Mouse (Mus musculus) hindbrain, embryonic 11.5 days (tissue): Measurements from ENCODE around the gene Rnf39. TPM values are rescaled to one million over a fixed set of nuclear protein-coding genes. Genes with fewer than 3 reads are reported as not detected.
"Not testable (repeated sequence)": the region's sequence is repeated elsewhere in the genome, so short reads cannot be mapped to it uniquely, and the experiment has no call there.

Source experiments
- ATAC-seq: fragments of 200-750 bp; cut with Nextera tagmentation; 2 replicates; pipeline ENCODE4 v1.8.0; 2017; ENCODE audit warnings: mild to moderate bottlenecking, moderate TSS enrichment, moderate library complexity; ENCODE audit not compliant: low FRiP score
- DNase-seq: peaks from one replicate; pipeline ENCODE4 v3.0.0-alpha.2; 2015; ENCODE audit warnings: low spot score
- H3K27ac ChIP-seq: fragments of 300-500 bp; sonication (generic); 2 replicates; pipeline ENCODE4 v1.5.1; 2014; ENCODE audit warnings: mild to moderate bottlenecking, low read depth, low read length
- H3K27me3 ChIP-seq: fragments of 300-500 bp; sonication (generic); 2 replicates; pipeline ENCODE4 v1.6.1; 2014; ENCODE audit warnings: mild to moderate bottlenecking, low read length, moderate library complexity, mixed read lengths; ENCODE audit not compliant: control insufficient read depth, insufficient read depth
- H3K36me3 ChIP-seq: fragments of 300-500 bp; sonication (generic); 2 replicates; pipeline ENCODE4 v1.6.1; 2014; ENCODE audit warnings: mild to moderate bottlenecking, low read length, moderate library complexity, mixed read lengths; ENCODE audit not compliant: control insufficient read depth, insufficient read depth
- H3K4me1 ChIP-seq: fragments of 300-500 bp; sonication (generic); replicated peaks from 2 replicates; pipeline ENCODE4 v1.6.1; 2014; ENCODE audit warnings: low read length, mixed read lengths; ENCODE audit not compliant: control insufficient read depth, insufficient read depth
- H3K4me2 ChIP-seq: fragments of 300-500 bp; sonication (generic); replicated peaks from 2 replicates; pipeline ENCODE4 v1.6.1; 2014; ENCODE audit warnings: mild to moderate bottlenecking, low read depth, low read length
- H3K4me3 ChIP-seq: fragments of 300-500 bp; sonication (generic); 2 replicates; pipeline ENCODE4 v1.5.1; 2014; ENCODE audit warnings: low read depth, low read length
- H3K9ac ChIP-seq: fragments of 300-500 bp; sonication (generic); 2 replicates; pipeline ENCODE4 v1.6.1; 2014; ENCODE audit warnings: low read depth, low read length
- H3K9me3 ChIP-seq: fragments of 300-500 bp; sonication (generic); 2 replicates; pipeline ENCODE4 v1.6.1; 2016; ENCODE audit warnings: low read length; ENCODE audit not compliant: control insufficient read depth
- WGBS: fragments of 180-500 bp; shearing (Covaris S2); extraction: QIAGEN DNeasy Blood & Tissue Kit; methylation state at CpG from one replicate; pipeline ENCODE4 v1.1.7; 2014; 5-methylcytosine and 5-hydroxymethylcytosine counted together
- polyA plus RNA-seq: library from polyadenylated mRNA; unstranded; fragments of >200 nt; fragmentation: Nextera tagmentation; extraction: Ambion mirVana; gene quantifications from 2 replicates; pipeline ENCODE4 v1.2.1, GENCODE M21; 2014

Gene Rnf39
- polyA plus RNA-seq, 1 experiment from 2014 or later = 0.34 TPM

- no peaks in the 10 kb centered on the region for H3K9me3 ChIP-seq
- DNase-seq (no peak), ATAC-seq (no peak)
- H3K27ac ChIP-seq = no peak overlapping the region
- H3K4me3 ChIP-seq = no peak overlapping the region
- H3K4me1 ChIP-seq = no peaks in the 10 kb centered on the region
- no peaks in the 10 kb centered on the region for H3K27me3 ChIP-seq
- no peak overlapping the region for H3K4me2 ChIP-seq
- no peaks in the 10 kb centered on the region for H3K36me3 ChIP-seq
- no peak overlapping the region for H3K9ac ChIP-seq
- 38% methylated on average over 5 of the region's 5 CpGs for WGBS
Observed at GRCm38 (mm10) chr17:36982253-36983155, 39.8 kb downstream of the Rnf39 start.

GRCm38 (mm10) chr17:36988475-36988874 lies 45.8 kb downstream of the Rnf39 start:
- H3K36me3 ChIP-seq = no peaks in the 10 kb centered on the region
- no peak for DNase-seq
- WGBS = 9% methylated on average over 24 of the region's 24 CpGs
- 0 out of 2 replicates have a peak, but pooled peaks have one; percentile 40 for ATAC-seq
- no peaks in the 10 kb centered on the region for H3K4me1 ChIP-seq
- peaks cover 11% of the 10 kb centered on the region for H3K27me3 ChIP-seq
- H3K27ac ChIP-seq = no peak overlapping the region
- H3K9ac ChIP-seq = no peak overlapping the region
- H3K9me3 ChIP-seq = no peaks in the 10 kb centered on the region
- H3K4me3 ChIP-seq = no peak overlapping the region
- no peak overlapping the region for H3K4me2 ChIP-seq

- no peaks in the 10 kb centered on the region for H3K36me3 ChIP-seq
- WGBS = 26% methylated on average over 5 of the region's 5 CpGs
- H3K9me3 ChIP-seq = no peaks in the 10 kb centered on the region
- H3K27ac ChIP-seq = no peak within 1 kb of the TSS
- no peaks in the 10 kb centered on the region for H3K4me1 ChIP-seq
- H3K27me3 ChIP-seq = peaks cover 11% of the 10 kb centered on the region
- no peak within 1 kb of the TSS for H3K9ac ChIP-seq
- ATAC-seq (no peak), DNase-seq (no peak)
- no peak within 1 kb of the TSS for H3K4me3 ChIP-seq
- H3K4me2 ChIP-seq = no peak within 1 kb of the TSS
Observed at GRCm38 (mm10) chr17:36989437-36989836, 46.7 kb downstream of the Rnf39 start, which contains the start of gene H2-M5. Gene H2-M5, minus strand, starts transcription at chr17:36989537.

GRCm38 (mm10) chr17:36990630-36991029 lies 47.9 kb downstream of the Rnf39 start:
- not testable (repeated sequence) for H3K4me3 ChIP-seq, H3K9me3 ChIP-seq, ATAC-seq, H3K9ac ChIP-seq, H3K27ac ChIP-seq, H3K36me3 ChIP-seq, H3K4me1 ChIP-seq, H3K4me2 ChIP-seq, DNase-seq
- H3K27me3 ChIP-seq = peaks cover 11% of the 10 kb centered on the region
- WGBS = 96% methylated on average over 6 of the region's 6 CpGs

DNA sequence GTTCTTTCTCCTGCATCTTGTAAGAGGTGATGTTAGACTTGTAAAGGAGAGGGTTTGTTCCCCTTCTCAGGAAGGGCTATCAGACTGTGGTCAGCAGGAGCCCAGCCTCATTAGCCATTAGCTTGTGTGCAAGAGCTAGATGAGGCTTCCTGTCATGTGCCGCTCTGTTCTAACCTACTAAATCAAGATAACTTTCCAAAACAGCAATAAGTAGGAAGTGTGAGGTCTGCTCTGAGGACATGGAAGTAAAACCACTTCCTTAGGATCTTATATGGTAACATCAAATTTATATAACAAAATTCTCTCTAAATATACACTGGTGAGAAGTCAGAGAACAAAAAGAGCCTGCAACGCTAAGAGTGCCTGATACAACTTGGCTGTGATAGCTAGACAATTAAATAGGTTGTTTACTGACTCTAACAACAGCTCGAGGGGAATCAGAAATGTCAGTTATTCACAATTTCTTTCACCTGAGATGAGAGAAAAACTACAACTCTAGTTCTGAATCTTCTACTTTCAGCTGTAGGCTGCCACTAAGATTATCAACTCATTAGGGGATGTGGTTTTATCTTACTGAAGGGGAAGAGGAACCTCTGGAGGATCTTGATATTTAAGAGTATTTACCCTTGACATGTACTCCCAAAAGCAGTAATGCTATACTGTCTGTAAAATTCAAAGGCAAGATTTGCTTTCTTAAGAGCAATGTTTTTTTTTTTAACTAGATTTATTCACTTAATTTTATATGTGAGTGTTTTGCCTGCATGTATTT lies 49.8 kb downstream of the Rnf39 start:
- no peak for DNase-seq
- Histone ChIP-seq H3K4me2 (no peak overlapping the region), H3K9me3 (no peaks in the 10 kb centered on the region), H3K36me3 (no peaks in the 10 kb centered on the region), H3K27me3 (peaks cover 11% of the 10 kb centered on the region), H3K4me3 (no peak overlapping the region), H3K9ac (no peak overlapping the region), H3K27ac (no peak overlapping the region), H3K4me1 (no peaks in the 10 kb centered on the region)
- 78% methylated on average over 3 of the region's 3 CpGs for WGBS
- no peak for ATAC-seq

DNA sequence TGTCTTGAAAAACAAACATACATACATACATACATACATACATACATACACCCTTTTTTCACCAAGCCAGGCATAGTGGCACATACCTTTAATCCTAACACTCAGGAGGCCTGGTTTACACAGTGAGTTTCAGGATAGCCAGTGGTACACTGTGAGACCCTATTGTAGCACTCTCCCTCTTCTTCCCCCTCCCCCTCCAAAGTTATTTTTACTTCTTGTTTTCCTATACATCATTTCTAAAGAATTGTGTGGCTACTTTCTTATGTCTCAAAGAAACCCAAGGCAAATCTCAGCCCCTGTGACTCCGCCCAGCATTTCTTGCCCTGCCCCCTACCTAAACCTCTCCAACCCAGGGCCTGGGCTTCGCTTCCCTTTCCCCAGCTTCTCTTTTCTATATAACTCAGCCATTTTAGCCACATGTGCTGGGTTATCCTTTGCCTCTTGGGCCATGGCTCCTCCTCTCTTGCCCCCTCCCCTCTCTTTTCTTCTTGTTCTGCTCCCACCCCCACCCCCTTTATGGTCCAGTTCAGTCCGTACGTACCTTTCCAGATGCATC lies 51.1 kb downstream of the Rnf39 start:
- 84% methylated on average over 4 of the region's 4 CpGs for WGBS
- H3K36me3 ChIP-seq = no peaks in the 10 kb centered on the region

DNA sequence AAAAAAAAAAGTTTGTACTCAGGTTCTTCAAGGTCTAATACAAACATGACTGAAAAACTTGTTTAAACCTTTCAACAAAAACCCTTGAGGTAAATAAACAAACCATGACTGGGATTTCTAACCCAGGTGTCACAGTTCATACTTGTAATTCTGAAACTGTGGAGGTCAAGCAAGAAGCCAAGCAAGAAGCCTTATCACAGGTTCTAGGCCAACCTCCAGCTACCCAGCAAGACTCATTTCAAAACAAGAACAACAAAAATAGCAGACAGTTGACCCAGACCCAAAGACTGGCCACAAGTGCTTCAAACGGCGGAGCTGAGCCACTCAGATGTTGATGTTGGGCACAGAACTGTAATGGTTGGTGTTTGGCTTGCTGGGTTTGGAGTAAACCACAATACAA lies 51.8 kb downstream of the Rnf39 start:
- Histone ChIP-seq H3K9ac (no peak overlapping the region), H3K4me1 (no peaks in the 10 kb centered on the region), H3K27me3 (peaks cover under 1% of the 10 kb centered on the region; the same call in 1 of the 2 replicates), H3K4me2 (no peak overlapping the region), H3K9me3 (no peaks in the 10 kb centered on the region), H3K27ac (no peak overlapping the region), H3K4me3 (no peak overlapping the region), H3K36me3 (no peaks in the 10 kb centered on the region)
- 92% methylated on average over 2 of the region's 2 CpGs for WGBS
- no peak for DNase-seq
- no peak for ATAC-seq

More for the DNA sequence above, 51.1 kb downstream of the Rnf39 start:
- Histone ChIP-seq H3K9ac (no peak overlapping the region), H3K27me3 (peaks cover 7% of the 10 kb centered on the region), H3K4me1 (no peaks in the 10 kb centered on the region), H3K4me2 (no peak overlapping the region), H3K27ac (no peak overlapping the region), H3K4me3 (no peak overlapping the region), H3K9me3 (no peaks in the 10 kb centered on the region)
- DNase-seq (no peak), ATAC-seq (no peak)

DNA sequence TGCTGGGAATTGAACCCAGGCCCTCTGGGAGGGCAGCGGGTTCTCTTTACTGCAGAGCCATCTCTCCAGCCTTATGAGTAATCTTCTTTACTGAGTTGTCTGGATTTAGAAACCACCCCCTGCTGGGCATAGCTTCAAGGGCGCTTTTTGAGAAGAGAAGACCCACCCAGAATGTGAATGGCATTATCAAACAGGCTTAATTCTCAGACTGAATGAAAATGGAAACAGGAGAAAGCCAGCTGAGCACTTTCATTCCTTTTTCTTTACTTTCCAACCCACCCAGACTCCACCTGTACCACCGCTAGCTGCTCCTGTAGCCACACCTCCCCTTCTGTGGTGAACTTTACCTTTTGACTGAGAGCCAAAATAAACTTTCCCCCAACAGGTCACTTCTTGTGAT lies 52.7 kb downstream of the Rnf39 start:
- H3K27me3 ChIP-seq = no peaks in the 10 kb centered on the region
- ATAC-seq (no peak), DNase-seq (no peak)
- no peak overlapping the region for H3K4me2 ChIP-seq
- no peak overlapping the region for H3K9ac ChIP-seq
- no peaks in the 10 kb centered on the region for H3K4me1 ChIP-seq
- no peaks in the 10 kb centered on the region for H3K9me3 ChIP-seq
- H3K27ac ChIP-seq = no peak overlapping the region
- WGBS = 57% methylated on average over 3 of the region's 3 CpGs
- no peaks in the 10 kb centered on the region for H3K36me3 ChIP-seq
- no peak overlapping the region for H3K4me3 ChIP-seq
